12 mouse cellular contexts compared by ENCODE assay signal in the genomic region with DNA sequence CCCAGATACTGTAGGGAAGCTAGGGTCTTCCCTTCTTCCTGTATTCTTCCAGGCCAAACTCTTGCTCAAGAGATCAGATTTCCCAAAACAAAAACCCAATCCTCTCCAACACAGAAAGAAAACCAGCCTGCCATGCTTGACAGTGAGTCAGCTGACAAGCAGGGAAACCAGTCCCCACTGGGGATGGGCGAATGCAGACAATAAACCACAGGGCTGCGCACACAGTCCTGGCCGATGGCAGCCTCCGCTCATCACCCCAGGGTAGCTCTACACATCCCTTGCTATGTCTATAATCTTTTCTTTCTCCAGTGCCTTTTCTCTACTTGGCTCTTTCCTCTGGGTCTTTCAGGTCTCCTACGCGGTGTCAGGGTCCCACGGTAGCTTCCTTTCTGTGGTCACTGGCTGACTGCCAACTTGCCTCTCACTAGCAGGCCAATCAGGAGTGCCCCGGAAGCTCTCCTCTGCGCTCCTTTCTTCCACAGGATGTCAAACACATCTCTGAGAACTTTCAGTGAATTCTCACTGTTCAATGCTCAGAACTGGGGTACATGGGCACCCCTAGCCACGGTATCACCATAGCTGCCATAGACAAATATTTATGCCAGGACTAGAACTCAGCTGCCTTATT. TPM values are rescaled to one million over a fixed set of nuclear protein-coding genes. Genes with fewer than 3 reads are reported as not detected.
DNase-seq lines count a peak whose midpoint lies in the region; ATAC-seq and TF ChIP-seq lines count a peak whose summit lies in the region.
"Had no signal": no experiment of that assay in that cellular context is flagged by ENCODE, and none has a peak within 500 bp of the region (broad histone marks: within the 10 kb centered on the region; RNA-seq: fewer than 3 reads in every experiment).

No protein-coding gene starts in this region.

- intact Hi-C loops in left cerebral cortex, adult 2 months (cut with DNase I) = no loop called here

- H3K4me1 ChIP-seq in heart, embryonic 16.5 days (ENCODE audit: control insufficient read depth, insufficient read depth, low read length) = peaks cover 5% of the 10 kb centered on the region
- H3K4me1 ChIP-seq: midbrain, embryonic 10.5 days had no signal

- no peaks in the 10 kb centered on the region for H3K27me3 ChIP-seq in heart, embryonic 16.5 days (ENCODE audit: control insufficient read depth, insufficient read depth, low read length)

- H3K36me3 ChIP-seq in heart, embryonic 16.5 days (ENCODE audit: control insufficient read depth, insufficient read depth) = no peaks in the 10 kb centered on the region
- H3K36me3 ChIP-seq: midbrain, embryonic 10.5 days had no signal

- H3K9me3 ChIP-seq in heart, embryonic 16.5 days (replicated peaks; ENCODE audit: control insufficient read depth, low read length) = no peaks in the 10 kb centered on the region

- 0 out of 2 replicates have a peak, but pooled peaks have one; percentile 49 for ATAC-seq in heart, embryonic 16.5 days (replicated peaks; ENCODE audit: extremely low read depth, insufficient read depth, low FRiP score)
- ATAC-seq in monocyte, adult 5-6 weeks (replicated peaks; ENCODE audit: insufficient number of reproducible peaks, low FRiP score, low TSS enrichment, poor library complexity, severe bottlenecking) = 0 out of 2 replicates have a peak, but pooled peaks have one; percentile 49

- H3K4me2 ChIP-seq in heart, embryonic 16.5 days (ENCODE audit: low read depth, low read length) = no peak overlapping the region

- no peak overlapping the region for H3K4me3 ChIP-seq in heart, embryonic 16.5 days (ENCODE audit: low read length)
- no peak overlapping the region for H3K4me3 ChIP-seq in left cerebral cortex, adult 2 months
- H3K4me3 ChIP-seq: midbrain, embryonic 10.5 days had no signal

- 53% methylated on average over 10 of the region's 10 CpGs for WGBS in heart, embryonic 16.5 days

- H3K27ac ChIP-seq in heart, embryonic 16.5 days (ENCODE audit: low read length) = no peak overlapping the region; the same call in 1 of the 2 replicates
- no peak overlapping the region for H3K27ac ChIP-seq in left cerebral cortex, adult 2 months
- H3K27ac ChIP-seq: midbrain, embryonic 10.5 days had no signal

- H3K9ac ChIP-seq in heart, embryonic 16.5 days (ENCODE audit: low read length) = no peak overlapping the region

- no peak for DNase-seq in heart, adult 8-10 months (ENCODE audit: low spot score)
- DNase-seq in 416B (ENCODE audit: low read depth) = peak; percentile 85
- DNase-seq in T-cell, adult 2 months (ENCODE audit: low spot score) = peak; percentile 87
- no peak for DNase-seq in layer of hippocampus, postnatal 25 days (ENCODE audit: extremely low spot score in 1 of 2, low spot score in 1 of 2)
- DNase-seq in adrenal gland, postnatal 25 days = no peak
- DNase-seq in left cerebral cortex, adult 2 months (ENCODE audit: extremely low spot score in 1 of 2, low spot score in 2 of 2) = no peak

- no peak for TF ChIP-seq CTCF in left cerebral cortex, adult 2 months (IDR thresholded peaks at IDR 0.05)

RNA-seq across cellular contexts. Expression of gene Gm17657, which starts 17.6 kb away (rescaled TPM):
- polyA plus RNA-seq in heart, embryonic 16.5 days (2015; fragmentation: Nextera tagmentation; extraction: Ambion mirVana) = not detected in 2 replicates
- not detected for total RNA-seq in heart, adult 8-10 months (2022)
- not detected in 3 replicates for total RNA-seq in monocyte, adult 5-6 weeks (2017)
- not detected for total RNA-seq in layer of hippocampus, postnatal 25 days (2021)
- total RNA-seq in adrenal gland, postnatal 25 days (2021) = not detected in 2 replicates
- total RNA-seq in left cerebral cortex, adult 2 months (2021) = not detected
- total RNA-seq: left cerebral cortex, postnatal 10 days had no signal
- polyA plus RNA-seq: gonadal fat pad, adult 2 months; intestine, embryonic 14.5 days; midbrain, embryonic 10.5 days had no signal

RNA-seq across cellular contexts. Expression of gene Tbc1d22b, which starts 17.7 kb away (rescaled TPM):
- 9.1 and 9.9 TPM in 2 replicates for polyA plus RNA-seq in heart, embryonic 16.5 days (2015; fragmentation: Nextera tagmentation; extraction: Ambion mirVana)
- 10 to 100 TPM; 11.3 to 13.5 (median 11.9) TPM for total RNA-seq in heart, adult 8-10 months (2022)
- total RNA-seq in monocyte, adult 5-6 weeks (2017) = 7.9 to 22.0 TPM (median 8.4 TPM) in 3 replicates
- total RNA-seq in layer of hippocampus, postnatal 25 days (2021) = 10 to 100 TPM; 43.4 to 45.7 TPM
- 28.4 and 30.7 TPM in 2 replicates for total RNA-seq in adrenal gland, postnatal 25 days (2021)
- total RNA-seq in left cerebral cortex, adult 2 months (2021) = 10 to 100 TPM; 39.7 to 40.8 TPM

RNA-seq across cellular contexts. Expression of gene Tmem217, which starts 20.3 kb away (rescaled TPM):
- 0.85 and 1.3 TPM in 2 replicates for polyA plus RNA-seq in heart, embryonic 16.5 days (2015; fragmentation: Nextera tagmentation; extraction: Ambion mirVana)
- not detected for total RNA-seq in heart, adult 8-10 months (2022)
- total RNA-seq in monocyte, adult 5-6 weeks (2017) = not detected in 3 replicates
- under 1 TPM in 1 of 2 experiments, not detected in 1; 0.44 TPM for total RNA-seq in layer of hippocampus, postnatal 25 days (2021)
- total RNA-seq in adrenal gland, postnatal 25 days (2021) = 0.36 TPM in 1 of 2 replicates, not detected in the other
- total RNA-seq in left cerebral cortex, adult 2 months (2021) = not detected
- total RNA-seq: left cerebral cortex, postnatal 10 days had no signal

RNA-seq across cellular contexts. Expression of gene Pim1, which starts 41.3 kb away (rescaled TPM):
- polyA plus RNA-seq in heart, embryonic 16.5 days (2015; fragmentation: Nextera tagmentation; extraction: Ambion mirVana) = 14.4 and 15.7 TPM in 2 replicates
- 10 to 100 TPM; 16.0 to 22.3 (median 17.4) TPM for total RNA-seq in heart, adult 8-10 months (2022)
- 698 to 1,062 TPM (median 980 TPM) in 3 replicates for total RNA-seq in monocyte, adult 5-6 weeks (2017)
- total RNA-seq in layer of hippocampus, postnatal 25 days (2021) = 1 to 10 TPM; 2.7 to 3.7 TPM
- total RNA-seq in adrenal gland, postnatal 25 days (2021) = 88.8 and 160 TPM in 2 replicates
- 10 to 100 TPM in 1 of 2 experiments, 1 to 10 TPM in 1; 9.2 to 13.6 TPM for total RNA-seq in left cerebral cortex, adult 2 months (2021)

Comparison
In these comparisons a context has a peak if more than half of its experiments do, and no peak if none do; other contexts are left out.
1. DNase-seq: peak in 416B (single experiment) and T-cell, adult 2 months (single experiment); none in heart, adult 8-10 months (single experiment), layer of hippocampus, postnatal 25 days (0 of 2), adrenal gland, postnatal 25 days (single experiment) and left cerebral cortex, adult 2 months (0 of 2).